Mouse (Mus musculus) heart, adult 2 months (tissue): Measurements from ENCODE around the gene Oit3. TPM values are rescaled to one million over a fixed set of nuclear protein-coding genes. Genes with fewer than 3 reads are reported as not detected.

ENCODE experiments used
- DNase-seq, 2 experiments: peaks; one replicate each; pipeline ENCODE4 v3.0.0; 2021
- H3K27ac ChIP-seq: fragments of 200-600 bp; 2 replicates; pipeline ENCODE4 v1.8.1; 2022
- H3K27me3 ChIP-seq: fragments of 200-500 bp; 2 replicates; pipeline ENCODE4 v1.6.1; 2012; ENCODE audit warnings: mild to moderate bottlenecking, low read length, inconsistent platforms, mixed read lengths; ENCODE audit not compliant: control insufficient read depth, insufficient read depth
- H3K36me3 ChIP-seq: fragments of 200-500 bp; 2 replicates; pipeline ENCODE4 v1.6.1; 2012; ENCODE audit warnings: low read length, inconsistent platforms; ENCODE audit not compliant: control insufficient read depth, insufficient read depth
- H3K4me1 ChIP-seq: fragments of 200-500 bp; 2 replicates; pipeline ENCODE4 v1.6.1; 2011; ENCODE audit warnings: low read length; ENCODE audit not compliant: control insufficient read depth, insufficient read depth
- H3K4me3 ChIP-seq: fragments of 200-600 bp; 2 replicates; pipeline ENCODE4 v1.8.1; 2022
- H3K79me2 ChIP-seq: fragments of 200-500 bp; replicated peaks from 2 replicates; pipeline ENCODE4 v1.6.1; 2012; ENCODE audit warnings: mild to moderate bottlenecking, inconsistent platforms, low read length, moderate library complexity, mixed read lengths; ENCODE audit not compliant: control insufficient read depth, insufficient read depth
- H3K9ac ChIP-seq: fragments of 200-500 bp; 2 replicates; pipeline ENCODE4 v1.6.1; 2012; ENCODE audit warnings: low read depth, mild to moderate bottlenecking, control low read depth, inconsistent platforms, low read length, mixed read lengths
- CTCF ChIP-seq: fragments of 200-600 bp; IDR thresholded peaks from 2 replicates; pipeline ENCODE4 v1.8.1; 2022; ENCODE audit warnings: antibody characterized with exemption, mild to moderate bottlenecking, moderate library complexity
- EP300 ChIP-seq: fragments of 200-500 bp; IDR thresholded peaks from 2 replicates; pipeline ENCODE4 v1.6.1; 2011; ENCODE audit warnings: low read depth, low read length, control low read depth; ENCODE audit not compliant: insufficient read depth
- POLR2A ChIP-seq: fragments of 200-500 bp; IDR thresholded peaks from 2 replicates; pipeline ENCODE4 v1.6.1; 2011; ENCODE audit warnings: mild to moderate bottlenecking, low read depth, low read length, control low read depth; ENCODE audit not compliant: insufficient read depth
- WGBS: fragments of 180-500 bp; shearing (Covaris S2); methylation state at CpG from one replicate; pipeline ENCODE4 v1.1.7; 2018; 5-methylcytosine and 5-hydroxymethylcytosine counted together
- intact Hi-C: fragments of 180-260 bp; cut with DNase I; formaldehyde crosslinking; loops from one replicate; pipeline ENCODE4 v1.15.1; 2025
- polyA plus RNA-seq: library from polyadenylated mRNA; depleted of rRNA; stranded (reverse); fragments of >200 nt; gene quantifications from 2 replicates; pipeline ENCODE4 v1.2.3, GENCODE M21; 2012; rRNA removed
- total RNA-seq, 2 experiments: library from RNA; stranded (reverse); gene quantifications; 2 replicates each; pipeline ENCODE4 v1.2.3; 2021

Gene Oit3
- total and polyA plus RNA-seq, 3 experiments, result 0.55 TPM; not detected in 2

DNA sequence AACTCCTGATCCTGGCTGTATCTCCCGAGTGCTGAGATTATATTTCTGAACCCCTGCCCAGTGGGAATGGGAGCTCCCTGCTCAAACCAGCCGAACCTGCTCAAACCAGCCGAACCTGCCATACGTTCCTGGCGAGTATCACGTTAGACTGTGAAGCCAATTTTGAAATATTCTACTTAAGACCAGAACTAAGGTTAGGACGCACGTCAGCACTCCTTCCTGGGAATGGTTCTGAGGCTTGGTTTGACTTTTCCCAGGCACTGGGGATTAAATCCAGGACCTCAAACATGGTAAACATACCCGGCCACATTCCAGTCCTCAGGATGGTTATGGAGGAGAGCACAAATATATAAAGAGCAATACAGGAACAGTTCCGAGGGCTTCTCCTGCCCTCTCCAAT, 63.7 kb downstream of the Oit3 start:
- Histone ChIP-seq H3K4me1 (no peaks in the 10 kb centered on the region; the same call in 1 of the 2 replicates), H3K36me3 (no peaks in the 10 kb centered on the region; the same call in 1 of the 2 replicates), H3K79me2 (no peaks in the 10 kb centered on the region), H3K27ac (no peak overlapping the region), H3K27me3 (no peaks in the 10 kb centered on the region), H3K4me3 (no peak overlapping the region), H3K9ac (no peak overlapping the region)
- TF ChIP-seq POLR2A (no peak), CTCF (no peak), EP300 (no peak)
- intact Hi-C loops, result no loop called here
- 93% methylated on average over 10 of the region's 10 CpGs for WGBS
- DNase-seq, result no peak

Other genes starting within 250 kb of the Oit3 start
- gene Sept10, start 219.9 kb downstream of the Oit3 start, total RNA-seq, result 10 to 100 TPM; 15.2 to 17.3 TPM
- 8.4 and 13.1 TPM in 2 replicates for gene Sept10, start 219.9 kb downstream of the Oit3 start, polyA plus RNA-seq
- 1 to 10 TPM; 1.2 to 1.3 TPM for gene Sowahc, start 219.8 kb downstream of the Oit3 start, total RNA-seq
- 1.0 and 1.4 TPM in 2 replicates for gene Sowahc, start 219.8 kb downstream of the Oit3 start, polyA plus RNA-seq
- gene P4ha1, start 118.5 kb downstream of the Oit3 start, total RNA-seq, result 10 to 100 TPM; 42.4 to 48.0 TPM
- gene P4ha1, start 118.5 kb downstream of the Oit3 start, polyA plus RNA-seq, result 14.8 and 34.7 TPM in 2 replicates
- 100 to 1,000 TPM; 123 to 156 TPM for gene Gm10273, start 46.1 kb downstream of the Oit3 start, total RNA-seq
- 19.1 and 64.0 TPM in 2 replicates for gene Gm10273, start 46.1 kb downstream of the Oit3 start, polyA plus RNA-seq
- gene Pla2g12b, start 38.1 kb downstream of the Oit3 start, total RNA-seq, result not detected
- 0.10 TPM in 1 of 2 replicates, not detected in the other for gene Pla2g12b, start 38.1 kb downstream of the Oit3 start, polyA plus RNA-seq
- not detected for gene Gm10322, start 174.3 kb upstream of the Oit3 start, total RNA-seq
- gene Gm10322, start 174.3 kb upstream of the Oit3 start, polyA plus RNA-seq, result not detected in 2 replicates
- gene Mcu, start 174.9 kb upstream of the Oit3 start, total RNA-seq, result 10 to 100 TPM; 20.0 to 21.6 TPM
- 10.4 and 17.9 TPM in 2 replicates for gene Mcu, start 174.9 kb upstream of the Oit3 start, polyA plus RNA-seq